7 mouse cellular contexts compared by ENCODE assay signal in the genomic region with DNA sequence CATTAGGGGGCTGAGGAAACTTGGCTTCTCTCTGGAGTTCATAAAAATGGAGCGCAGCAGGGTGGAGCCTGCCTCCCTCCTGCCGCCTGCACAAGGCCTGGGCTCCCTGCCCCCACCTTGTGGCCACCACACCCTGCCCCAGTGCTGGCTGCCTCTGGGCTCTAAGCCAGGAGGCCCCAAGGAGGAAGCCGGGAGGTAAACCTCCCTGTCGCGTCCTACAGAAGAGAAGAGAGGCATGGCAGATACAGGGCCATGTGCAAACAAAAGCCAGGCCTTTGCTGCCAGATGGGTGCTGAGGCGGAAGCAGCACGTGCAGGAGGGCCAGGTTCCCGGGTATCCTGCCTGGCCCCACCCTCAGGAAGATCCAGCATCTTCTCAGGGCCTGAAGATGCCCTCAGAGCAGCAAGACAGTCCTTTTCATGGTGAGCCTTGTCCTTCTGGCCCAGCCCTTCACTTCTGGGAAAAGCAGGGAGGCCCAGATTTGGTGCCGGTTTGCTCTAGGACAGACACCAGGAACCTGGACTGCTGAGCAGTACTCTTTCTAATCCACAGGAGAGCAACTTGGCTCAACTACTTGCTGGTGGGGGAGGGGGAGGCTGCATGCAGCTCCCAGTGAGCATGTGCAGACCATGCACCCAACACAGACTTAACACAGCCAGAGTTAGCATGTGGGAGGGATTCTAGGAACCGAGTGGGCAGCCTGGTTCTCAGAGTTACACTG. TPM values are rescaled to one million over a fixed set of nuclear protein-coding genes. Genes with fewer than 3 reads are reported as not detected.
DNase-seq lines count a peak whose midpoint lies in the region.

A gene (plus strand): TSS at position 158 of the 721 bp plus-strand sequence.

- peak within 1 kb of the TSS; percentile 67 for H3K4me3 ChIP-seq in erythroblast, embryonic 14.5 days (replicated peaks)

- no peaks in the 10 kb centered on the region for H3K27me3 ChIP-seq in erythroblast, embryonic 14.5 days (ENCODE audit: control insufficient read depth)

- peak; percentile 54 to 59 for DNase-seq in CD8-positive naive resting alpha-beta T cell, adult 2 months (ENCODE audit: low read depth in 2 of 2, low spot score in 2 of 2)
- DNase-seq in T-cell, adult 2 months (ENCODE audit: low spot score) = peak; percentile 80
- DNase-seq in heart, postnatal 10 days = peak; percentile 82 to 88
- DNase-seq in kidney, postnatal 36 days = peak; percentile 74 to 82
- DNase-seq in lung, postnatal 10 days = peak; percentile 93
- DNase-seq in right cerebral cortex, postnatal 14 days = peak; percentile 74

- peaks cover 87% of the 10 kb centered on the region for H3K36me3 ChIP-seq in erythroblast, embryonic 14.5 days (ENCODE audit: control insufficient read depth)

- intact Hi-C loops in heart, postnatal 10 days (cut with DNase I) = no loop called here

- peaks cover 97% of the 10 kb centered on the region for H3K4me1 ChIP-seq in erythroblast, embryonic 14.5 days (ENCODE audit: control insufficient read depth)

- no peaks in the 10 kb centered on the region for H3K9me3 ChIP-seq in erythroblast, embryonic 14.5 days (ENCODE audit: control insufficient read depth, low read length)

RNA-seq across cellular contexts. Expression of the gene that starts here (rescaled TPM):
- 11.0 and 11.9 TPM in 2 replicates for polyA plus RNA-seq in erythroblast, embryonic 14.5 days (2012)
- under 1 TPM; 0.50 to 0.89 TPM for total RNA-seq in heart, postnatal 10 days (2021)

Comparison
In these comparisons a context has a peak if more than half of its experiments do, and no peak if none do; other contexts are left out.
1. Peak in every context shown above with its lines: DNase-seq and H3K4me3 ChIP-seq.
2. Peak in DNase-seq in heart, postnatal 10 days; RNA of the gene not detected or under 1 TPM.